Mouse (Mus musculus) layer of hippocampus, postnatal 10 days (tissue): ENCODE measurements around the gene Gimd1. TPM values are rescaled to one million over a fixed set of nuclear protein-coding genes. Genes with fewer than 3 reads are reported as not detected.

Experiments used
- total RNA-seq, 2 experiments: library from RNA; stranded (reverse); gene quantifications; 2 replicates each; pipeline ENCODE4 v1.2.3; 2021

Gimd1 gene
- total RNA-seq, 2 experiments from 2014 or later, result not detected

Other genes starting within 250 kb of the Gimd1 start
- 10 to 100 TPM; 36.6 to 37.7 TPM for gene Tbck, start 54.3 kb downstream of the Gimd1 start, total RNA-seq
- 10 to 100 TPM; 53.0 to 57.0 TPM for gene Aimp1, start 54.5 kb downstream of the Gimd1 start, total RNA-seq